Mouse (Mus musculus): ENCODE results near the gene Exoc3l. TPM values are rescaled to one million over a fixed set of nuclear protein-coding genes. Genes with fewer than 3 reads are reported as not detected.
A peak's percentile ranks its signal among the peaks of the same experiment; 100 is the strongest.
"Not testable (repeated sequence)": the region's sequence is repeated elsewhere in the genome, so short reads cannot be mapped to it uniquely, and the experiment has no call there.

Exoc3l gene
- polyA plus RNA-seq, 1 experiment, result 0.95 TPM

DNA sequence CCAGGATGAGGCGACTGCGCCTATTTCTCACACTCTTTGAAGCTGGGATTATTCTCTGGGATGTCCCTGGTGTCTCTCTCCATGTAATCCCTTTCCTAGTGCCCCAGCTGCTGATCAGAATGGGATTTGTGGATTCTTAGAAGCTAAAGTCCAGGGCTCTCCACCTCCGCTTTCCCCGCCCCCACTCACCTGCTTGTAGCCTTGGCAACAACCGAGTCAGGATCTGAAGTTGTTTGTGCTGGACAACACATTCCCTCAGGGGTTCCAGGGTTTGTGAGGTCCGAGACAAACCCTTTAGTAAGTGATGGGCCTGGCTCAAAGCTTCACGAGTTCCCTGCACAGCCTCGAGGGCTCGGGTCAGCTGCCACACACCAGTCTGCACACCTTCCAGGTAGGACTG is 1.1 kb downstream of the Exoc3l start:
- peaks cover 21% of the 10 kb centered on the region for H3K4me1 ChIP-seq (ENCODE audit: control insufficient read depth, insufficient read depth, low read length)
- no peak overlapping the region for H3K27ac ChIP-seq (ENCODE audit: insufficient read depth, low read depth, low read length)
- H3K4me3 ChIP-seq (ENCODE audit: insufficient read depth, low read length), result no peak overlapping the region
- TF ChIP-seq CTCF (IDR thresholded peaks at IDR 0.05; ENCODE audit: low read depth, low read length), result no peak
- no peak for TF ChIP-seq POLR2A (IDR thresholded peaks at IDR 0.05; ENCODE audit: borderline replicate concordance, low read depth, low read length)

DNA sequence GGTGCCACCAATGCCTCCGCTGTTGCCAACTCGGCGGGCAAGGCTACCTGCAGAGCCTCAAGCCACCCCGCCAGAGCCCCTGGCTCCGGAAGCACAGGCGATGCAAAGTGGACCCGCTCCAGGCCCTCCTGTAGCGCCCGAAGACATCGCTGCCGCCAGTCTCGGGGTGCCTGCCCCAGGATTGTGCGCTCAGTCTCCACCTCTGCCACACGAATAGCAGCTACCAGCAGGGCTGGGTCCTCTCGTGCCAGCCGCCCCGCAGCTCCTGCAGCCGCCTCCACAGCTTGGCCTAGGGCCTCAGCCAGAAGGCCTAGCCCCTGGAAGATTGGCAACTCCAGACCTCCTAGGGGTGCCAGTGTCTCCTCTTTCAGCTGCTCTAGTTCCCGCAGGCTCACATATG is 2.5 kb downstream of the Exoc3l start:
- Histone ChIP-seq H3K4me3 (ENCODE audit: insufficient read depth, low read length) (no peak overlapping the region), H3K4me1 (ENCODE audit: control insufficient read depth, insufficient read depth, low read length) (peaks cover 21% of the 10 kb centered on the region), H3K27ac (ENCODE audit: insufficient read depth, low read depth, low read length) (no peak overlapping the region)
- TF ChIP-seq CTCF (IDR thresholded peaks at IDR 0.05; ENCODE audit: low read depth, low read length), result no peak
- TF ChIP-seq POLR2A (IDR thresholded peaks at IDR 0.05; ENCODE audit: borderline replicate concordance, low read depth, low read length), result no peak

DNA sequence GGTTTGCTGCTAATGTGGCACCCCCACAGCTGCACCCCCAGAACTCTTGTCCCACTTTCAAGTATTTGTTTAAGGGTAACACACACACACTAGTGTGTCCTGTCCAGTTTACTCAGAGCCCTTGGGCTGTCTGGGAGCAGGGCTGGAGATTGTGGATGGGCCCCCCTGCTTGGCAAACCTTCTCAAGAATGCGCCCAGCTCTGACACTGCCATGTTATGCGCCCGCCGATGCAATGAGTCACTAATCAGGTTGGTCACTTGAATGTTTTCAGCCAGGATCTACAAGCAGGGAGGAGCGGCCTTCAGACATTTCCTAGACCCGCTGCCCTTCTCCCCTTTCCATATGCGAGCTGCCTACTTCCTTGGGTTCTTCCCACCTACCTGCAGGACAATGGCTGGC is 3.4 kb downstream of the Exoc3l start:
- Histone ChIP-seq H3K4me1 (ENCODE audit: control insufficient read depth, insufficient read depth, low read length) (peaks cover 21% of the 10 kb centered on the region), H3K4me3 (ENCODE audit: insufficient read depth, low read length) (no peak overlapping the region), H3K27ac (ENCODE audit: insufficient read depth, low read depth, low read length) (no peak overlapping the region)
- no peak for TF ChIP-seq CTCF (IDR thresholded peaks at IDR 0.05; ENCODE audit: low read depth, low read length)
- TF ChIP-seq POLR2A (IDR thresholded peaks at IDR 0.05; ENCODE audit: borderline replicate concordance, low read depth, low read length), result no peak

DNA sequence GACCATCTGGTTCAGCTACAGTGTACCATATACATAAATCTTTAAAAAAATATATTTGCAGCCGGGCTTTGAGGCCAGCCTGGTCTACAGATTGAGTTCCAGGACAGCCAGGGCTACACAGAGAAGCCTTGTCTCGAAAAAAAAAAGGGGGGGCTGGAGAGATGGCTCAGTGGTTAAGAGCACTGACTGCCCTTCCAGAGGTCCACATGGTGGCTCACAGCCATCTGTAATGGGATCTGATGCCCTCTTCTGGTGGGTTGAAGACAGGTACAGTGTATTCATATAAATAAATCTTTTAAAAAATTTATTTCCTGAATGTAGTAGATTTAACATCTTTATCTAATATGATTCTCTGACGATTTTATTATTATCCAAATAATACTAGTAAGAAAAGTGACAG is 4.1 kb downstream of the Exoc3l start:
- H3K4me3 ChIP-seq (ENCODE audit: insufficient read depth, low read length); H3K27ac ChIP-seq (ENCODE audit: insufficient read depth, low read depth, low read length): not testable (repeated sequence)
- H3K4me1 ChIP-seq (ENCODE audit: control insufficient read depth, insufficient read depth, low read length), result peaks cover 18% of the 10 kb centered on the region

GRCm38 (mm10) chr8:105291364-105291763 is 4.5 kb downstream of the Exoc3l start:
- H3K4me1 ChIP-seq (ENCODE audit: control insufficient read depth, insufficient read depth, low read length), result peaks cover 15% of the 10 kb centered on the region
- not testable (repeated sequence) for H3K4me3 ChIP-seq (ENCODE audit: insufficient read depth, low read length); H3K27ac ChIP-seq (ENCODE audit: insufficient read depth, low read depth, low read length)

DNA sequence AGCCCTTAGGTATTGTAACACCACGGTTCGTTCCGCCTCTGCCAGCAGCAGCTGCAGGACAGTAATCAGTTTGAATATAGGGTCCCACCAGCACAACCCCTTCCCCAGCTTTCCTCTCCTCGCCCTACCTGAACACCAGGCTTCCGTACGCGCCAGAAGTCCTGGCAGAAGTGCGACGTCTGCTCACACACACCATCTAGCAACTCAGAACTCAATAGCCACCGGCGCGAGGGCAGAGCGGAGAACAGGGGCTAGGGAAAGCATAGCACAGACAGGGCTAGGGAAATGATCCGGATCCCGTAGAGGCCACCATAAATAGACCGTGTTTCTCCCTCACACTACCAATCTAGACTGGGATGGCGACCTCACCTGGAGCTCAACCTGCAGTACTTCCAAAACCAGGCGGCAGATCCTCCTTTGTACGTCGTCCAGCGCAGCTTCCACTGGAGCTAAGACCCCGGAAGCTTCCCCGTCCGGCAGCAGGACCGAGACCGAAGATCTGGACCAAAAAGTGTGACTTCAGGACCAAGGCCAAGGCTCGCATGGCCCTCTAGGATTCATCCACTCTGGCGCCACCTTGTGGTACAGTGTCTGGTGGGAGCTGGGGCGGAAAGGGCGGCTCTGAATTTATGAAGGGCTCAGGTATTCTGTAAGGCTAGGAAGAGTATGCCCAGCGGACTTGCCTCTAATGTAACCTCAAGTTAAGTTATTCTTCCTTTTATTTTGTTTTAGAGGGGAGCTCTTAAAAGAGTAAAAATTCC is 5.2 kb downstream of the Exoc3l start:
- Histone ChIP-seq H3K4me3 (ENCODE audit: insufficient read depth, low read length) (no peak overlapping the region), H3K4me1 (ENCODE audit: control insufficient read depth, insufficient read depth, low read length) (peaks cover 11% of the 10 kb centered on the region), H3K27ac (ENCODE audit: insufficient read depth, low read depth, low read length) (no peak overlapping the region)
- TF ChIP-seq CTCF (IDR thresholded peaks at IDR 0.05; ENCODE audit: low read depth, low read length) (peak; percentile 83), POLR2A (IDR thresholded peaks at IDR 0.05; ENCODE audit: borderline replicate concordance, low read depth, low read length) (no peak)

DNA sequence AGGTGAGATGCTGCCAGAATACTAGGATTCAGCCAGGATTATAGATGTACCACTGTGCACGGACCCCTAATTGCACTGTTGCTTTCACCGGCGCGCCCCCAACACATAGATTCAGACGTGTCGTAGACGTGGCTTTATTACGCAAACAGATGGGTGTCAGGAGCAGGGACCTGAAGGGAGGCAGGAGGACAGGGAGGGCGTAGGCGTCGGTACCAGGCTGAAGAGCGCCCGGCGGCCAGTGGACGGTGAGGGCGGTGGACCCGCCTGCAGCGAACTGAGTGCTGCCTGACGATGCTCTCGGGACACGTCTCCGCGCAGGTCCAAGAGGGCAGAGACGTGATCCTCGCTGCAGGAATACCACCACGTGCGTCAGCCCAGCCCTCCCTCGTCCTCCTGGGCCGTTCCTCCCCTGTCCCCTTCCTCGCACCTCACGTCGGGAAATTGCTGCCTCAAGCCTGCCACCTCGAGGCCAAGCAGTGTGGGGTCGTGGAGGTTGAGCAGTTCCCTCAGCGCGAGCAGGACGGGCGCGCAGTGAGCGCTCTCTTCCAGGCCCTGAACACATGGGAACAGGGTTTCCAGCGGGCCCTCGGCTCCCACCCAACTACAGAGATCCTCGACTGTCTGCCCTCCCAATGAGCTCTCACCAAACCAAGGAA is 6.0 kb downstream of the Exoc3l start, which contains the start of gene 4931428F04Rik:
Gene 4931428F04Rik (minus strand): TSS at position 60 of the 656 bp plus-strand sequence.
- peak within 1 kb of the TSS; percentile 53 for H3K27ac ChIP-seq (ENCODE audit: insufficient read depth, low read depth, low read length)
- peaks cover 10% of the 10 kb centered on the region; the same call in 1 of the 2 replicates for H3K4me1 ChIP-seq (ENCODE audit: control insufficient read depth, insufficient read depth, low read length)

DNA sequence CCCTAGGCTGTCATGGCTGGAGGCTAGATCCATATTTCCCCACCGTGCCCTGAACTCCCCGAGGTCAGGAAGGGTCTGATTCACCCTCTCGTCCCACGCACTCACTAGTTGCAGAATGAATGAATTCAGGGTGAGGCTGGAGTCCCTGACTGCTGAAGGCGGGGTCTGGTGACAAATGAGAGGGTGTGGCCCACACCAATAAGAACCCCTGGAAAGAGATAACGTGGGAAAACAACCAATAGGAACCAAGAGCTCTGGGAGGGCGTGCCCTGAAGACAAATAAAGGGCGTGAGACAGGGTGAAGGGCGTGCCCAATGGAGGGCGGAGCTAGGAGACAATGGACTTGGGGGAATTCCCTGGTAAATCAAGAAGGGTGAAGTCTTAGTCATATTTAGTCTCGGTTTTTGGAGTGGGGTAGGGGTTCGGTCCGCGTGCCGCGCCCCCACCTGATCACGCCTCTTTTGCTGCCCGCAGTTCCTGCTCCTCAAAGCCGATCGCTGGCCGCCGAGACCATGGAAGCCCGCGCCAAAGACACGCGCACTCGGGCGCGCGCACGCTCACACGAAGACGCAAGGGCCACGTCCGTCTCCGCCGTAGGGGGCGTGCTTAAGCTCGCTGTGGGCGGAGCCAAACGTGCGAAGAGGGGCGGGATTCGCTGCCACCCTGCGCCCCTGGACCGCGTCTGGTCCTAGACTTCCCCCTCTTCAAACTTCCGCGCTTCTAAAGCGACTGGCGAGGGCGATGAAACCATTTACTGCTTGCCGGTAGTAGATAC is 6.8 kb downstream of the Exoc3l start:
- peak overlapping the region; percentile 70 for H3K4me3 ChIP-seq (ENCODE audit: insufficient read depth, low read length)
- H3K27ac ChIP-seq (ENCODE audit: insufficient read depth, low read depth, low read length), result peak overlapping the region; percentile 53
- H3K4me1 ChIP-seq (ENCODE audit: control insufficient read depth, insufficient read depth, low read length), result peaks cover 10% of the 10 kb centered on the region; the same call in 1 of the 2 replicates
- TF ChIP-seq POLR2A (IDR thresholded peaks at IDR 0.05; ENCODE audit: borderline replicate concordance, low read depth, low read length) (no peak), CTCF (IDR thresholded peaks at IDR 0.05; ENCODE audit: low read depth, low read length) (no peak)

More for the DNA sequence above, 6.0 kb downstream of the Exoc3l start, which contains the start of gene 4931428F04Rik:
- H3K4me3 ChIP-seq (ENCODE audit: insufficient read depth, low read length), result peak within 1 kb of the TSS; percentile 70
- TF ChIP-seq POLR2A (IDR thresholded peaks at IDR 0.05; ENCODE audit: borderline replicate concordance, low read depth, low read length) (no peak), CTCF (IDR thresholded peaks at IDR 0.05; ENCODE audit: low read depth, low read length) (no peak; the same call in 1 of the 2 replicates)

DNA sequence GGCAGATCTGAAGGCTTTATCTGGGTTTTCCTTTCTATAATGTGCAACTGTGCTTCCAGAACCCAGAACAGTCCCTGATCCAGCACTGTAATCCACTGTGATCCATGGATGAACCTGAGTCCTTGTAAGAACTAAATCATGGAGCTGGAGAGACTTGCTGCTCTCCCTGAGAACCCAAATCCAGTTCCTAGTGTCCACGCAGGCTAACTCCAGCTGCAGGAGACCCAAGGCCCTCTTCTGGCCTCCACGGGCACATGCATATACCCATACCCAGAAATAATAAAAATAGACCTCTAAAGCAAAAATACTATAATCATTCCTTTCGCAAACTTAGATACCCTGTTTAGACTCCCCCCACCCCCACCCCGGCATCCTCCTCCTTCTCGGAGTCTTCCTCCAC is 7.7 kb downstream of the Exoc3l start:
- no peak overlapping the region for H3K27ac ChIP-seq (ENCODE audit: insufficient read depth, low read depth, low read length)
- H3K4me1 ChIP-seq (ENCODE audit: control insufficient read depth, insufficient read depth, low read length), result peaks cover 10% of the 10 kb centered on the region; the same call in 1 of the 2 replicates
- no peak for TF ChIP-seq POLR2A (IDR thresholded peaks at IDR 0.05; ENCODE audit: borderline replicate concordance, low read depth, low read length)
- no peak for TF ChIP-seq CTCF (IDR thresholded peaks at IDR 0.05; ENCODE audit: low read depth, low read length)
- no peak overlapping the region for H3K4me3 ChIP-seq (ENCODE audit: insufficient read depth, low read length)

GRCm38 (mm10) chr8:105286907-105287306 is 9.0 kb downstream of the Exoc3l start:
- TF ChIP-seq POLR2A (IDR thresholded peaks at IDR 0.05; ENCODE audit: borderline replicate concordance, low read depth, low read length), result no peak
- no peak for TF ChIP-seq CTCF (IDR thresholded peaks at IDR 0.05; ENCODE audit: low read depth, low read length)
- H3K27ac ChIP-seq (ENCODE audit: insufficient read depth, low read depth, low read length), result no peak overlapping the region
- H3K4me3 ChIP-seq (ENCODE audit: insufficient read depth, low read length), result no peak overlapping the region
- H3K4me1 ChIP-seq (ENCODE audit: control insufficient read depth, insufficient read depth, low read length), result peaks cover 10% of the 10 kb centered on the region; the same call in 1 of the 2 replicates
